Mouse (Mus musculus) lung, embryonic 14.5 days (tissue): ENCODE results near the gene Tmem79. TPM values are rescaled to one million over a fixed set of nuclear protein-coding genes. Genes with fewer than 3 reads are reported as not detected.
"Not testable (repeated sequence)": the region's sequence is repeated elsewhere in the genome, so short reads cannot be mapped to it uniquely, and the experiment has no call there.

Source experiments
- ATAC-seq: fragments of 200-750 bp; cut with Nextera tagmentation; 2 replicates; pipeline ENCODE4 v1.8.0; 2017; ENCODE audit warnings: mild to moderate bottlenecking, moderate TSS enrichment, moderate library complexity; ENCODE audit not compliant: insufficient read depth
- DNase-seq: peaks from one replicate; pipeline ENCODE4 v3.0.0-alpha.2; 2015
- H3K27ac ChIP-seq: fragments of 300-500 bp; sonication (generic); 2 replicates; pipeline ENCODE4 v1.5.1; 2014; ENCODE audit warnings: low read depth, mild to moderate bottlenecking, moderate library complexity
- H3K27me3 ChIP-seq: fragments of 300-500 bp; sonication (generic); 2 replicates; pipeline ENCODE4 v1.6.1; 2014; ENCODE audit warnings: low read length, control low read depth; ENCODE audit not compliant: insufficient read depth
- H3K36me3 ChIP-seq: fragments of 300-500 bp; sonication (generic); 2 replicates; pipeline ENCODE4 v1.6.1; 2014; ENCODE audit warnings: control low read depth; ENCODE audit not compliant: insufficient read depth
- H3K4me1 ChIP-seq: fragments of 300-500 bp; sonication (generic); 2 replicates; pipeline ENCODE4 v1.6.1; 2014; ENCODE audit warnings: antibody characterized with exemption, control low read depth; ENCODE audit not compliant: insufficient read depth
- H3K4me2 ChIP-seq: fragments of 300-500 bp; sonication (generic); 2 replicates; pipeline ENCODE4 v1.6.1; 2014; ENCODE audit warnings: mild to moderate bottlenecking
- H3K4me3 ChIP-seq: fragments of 300-500 bp; sonication (generic); 2 replicates; pipeline ENCODE4 v1.5.1; 2014; ENCODE audit warnings: low read depth, low read length
- H3K9ac ChIP-seq: fragments of 300-500 bp; sonication (generic); 2 replicates; pipeline ENCODE4 v1.6.1; 2014
- H3K9me3 ChIP-seq: fragments of 300-500 bp; sonication (generic); 2 replicates; pipeline ENCODE4 v1.6.1; 2016; ENCODE audit warnings: low read depth, low read length, control low read depth
- CTCF ChIP-seq: IDR thresholded peaks from 2 replicates; pipeline ENCODE4 v1.5.1; 2016; ENCODE audit warnings: antibody characterized with exemption, low read depth
- WGBS: fragments of 180-500 bp; shearing (Covaris S2); extraction: QIAGEN DNeasy Blood & Tissue Kit; methylation state at CpG from one replicate; pipeline ENCODE4 v1.1.7; 2014; 5-methylcytosine and 5-hydroxymethylcytosine counted together
- polyA plus RNA-seq: library from polyadenylated mRNA; unstranded; fragments of >200 nt; fragmentation: Nextera tagmentation; extraction: Ambion mirVana; gene quantifications from 2 replicates; pipeline ENCODE4 v1.2.1, GENCODE M21; 2014

The Tmem79 gene
- polyA plus RNA-seq, 1 experiment from 2014 or later, result 5.9 TPM

GRCm38 (mm10) chr3:88287110-88287509 is 48.8 kb downstream of the Tmem79 start, which contains the start of gene Gm38392:
Gene Gm38392 (minus strand): TSS chr3:88287210.
- no peak for ATAC-seq
- no peaks in the 10 kb centered on the region for H3K27me3 ChIP-seq
- H3K4me3 ChIP-seq, result no peak within 1 kb of the TSS
- H3K4me1 ChIP-seq, result no peaks in the 10 kb centered on the region
- no peaks in the 10 kb centered on the region for H3K36me3 ChIP-seq
- no peak within 1 kb of the TSS for H3K27ac ChIP-seq
- TF ChIP-seq CTCF, result no peak
- H3K9me3 ChIP-seq, result no peaks in the 10 kb centered on the region
- no peak within 1 kb of the TSS for H3K9ac ChIP-seq
- DNase-seq, result no peak
- over 99% methylated on average over 4 of the region's 4 CpGs for WGBS
- H3K4me2 ChIP-seq, result no peak within 1 kb of the TSS

GRCm38 (mm10) chr3:88285565-88285895 is 50.4 kb downstream of the Tmem79 start:
- not testable (repeated sequence) for H3K4me2 ChIP-seq, H3K9ac ChIP-seq, H3K9me3 ChIP-seq, H3K36me3 ChIP-seq, DNase-seq, H3K27me3 ChIP-seq, H3K4me3 ChIP-seq, H3K4me1 ChIP-seq, ATAC-seq, H3K27ac ChIP-seq
- WGBS, result no CpG with 5 or more reads among the region's 2 CpGs

- H3K4me1 ChIP-seq, H3K27me3 ChIP-seq, H3K36me3 ChIP-seq, H3K27ac ChIP-seq, H3K9ac ChIP-seq, H3K4me3 ChIP-seq, H3K4me2 ChIP-seq, ATAC-seq, H3K9me3 ChIP-seq, DNase-seq: not testable (repeated sequence)
- WGBS, result 91% methylated on average over 14 of the region's 14 CpGs
Observed at GRCm38 (mm10) chr3:88284815-88285564, 51.0 kb downstream of the Tmem79 start.

GRCm38 (mm10) chr3:88281141-88281916 is 54.6 kb downstream of the Tmem79 start:
- H3K9ac ChIP-seq, H3K36me3 ChIP-seq, H3K27ac ChIP-seq, H3K27me3 ChIP-seq, H3K4me2 ChIP-seq, H3K4me1 ChIP-seq, H3K9me3 ChIP-seq, H3K4me3 ChIP-seq, ATAC-seq: not testable (repeated sequence)
- 67% methylated on average over 11 of the region's 11 CpGs for WGBS
- DNase-seq, result peak; percentile 10

GRCm38 (mm10) chr3:88280035-88280434 is 55.9 kb downstream of the Tmem79 start:
- no peak for ATAC-seq
- H3K4me3 ChIP-seq, result no peak overlapping the region
- no peak for TF ChIP-seq CTCF
- H3K27ac ChIP-seq, result no peak overlapping the region
- 74% methylated on average over 2 of the region's 2 CpGs for WGBS
- DNase-seq, result no peak
- no peaks in the 10 kb centered on the region for H3K36me3 ChIP-seq
- no peak overlapping the region for H3K9ac ChIP-seq
- H3K4me2 ChIP-seq, result no peak overlapping the region
- H3K4me1 ChIP-seq, result no peaks in the 10 kb centered on the region
- no peaks in the 10 kb centered on the region for H3K27me3 ChIP-seq
- no peaks in the 10 kb centered on the region for H3K9me3 ChIP-seq

Other genes starting within 250 kb of the Tmem79 start
- gene Mef2d, start 193.8 kb downstream of the Tmem79 start, polyA plus RNA-seq, result 24.7 and 25.4 TPM in 2 replicates
- gene Rhbg, start 81.4 kb downstream of the Tmem79 start, polyA plus RNA-seq, result not detected in 2 replicates
- gene Gm38392, start 48.9 kb downstream of the Tmem79 start, polyA plus RNA-seq, result not detected in 2 replicates
- gene Tsacc, start 39.1 kb downstream of the Tmem79 start, polyA plus RNA-seq, result 9.1 and 9.9 TPM in 2 replicates
- gene Cct3, start 39.0 kb downstream of the Tmem79 start, polyA plus RNA-seq, result 594 and 602 TPM in 2 replicates
- 124 and 129 TPM in 2 replicates for gene Glmp, start 11.1 kb downstream of the Tmem79 start, polyA plus RNA-seq
- 47.8 and 54.4 TPM in 2 replicates for gene Smg5, start 112 bp upstream of the Tmem79 start, polyA plus RNA-seq
- 4.5 and 4.9 TPM in 2 replicates for gene Paqr6, start 28.4 kb upstream of the Tmem79 start, polyA plus RNA-seq
- gene Bglap3, start 36.6 kb upstream of the Tmem79 start, polyA plus RNA-seq, result 0.19 and 0.24 TPM in 2 replicates
- not detected in 2 replicates for gene Bglap2, start 42.6 kb upstream of the Tmem79 start, polyA plus RNA-seq
- not detected in 2 replicates for gene Bglap, start 48.3 kb upstream of the Tmem79 start, polyA plus RNA-seq
- gene Pmf1, start 74.2 kb upstream of the Tmem79 start, polyA plus RNA-seq, result 162 and 173 TPM in 2 replicates
- 16.6 and 18.3 TPM in 2 replicates for gene Slc25a44, start 89.0 kb upstream of the Tmem79 start, polyA plus RNA-seq
- 2.8 TPM in 2 replicates for gene Sema4a, start 125.0 kb upstream of the Tmem79 start, polyA plus RNA-seq
- gene Lmna, start 173.8 kb upstream of the Tmem79 start, polyA plus RNA-seq, result 70.0 TPM in 2 replicates
- gene Mex3a, start 196.2 kb upstream of the Tmem79 start, polyA plus RNA-seq, result 25.0 and 25.4 TPM in 2 replicates
- 21.3 and 22.1 TPM in 2 replicates for gene Rab25, start 212.2 kb upstream of the Tmem79 start, polyA plus RNA-seq
- 77.6 and 93.9 TPM in 2 replicates for gene Lamtor2, start 216.9 kb upstream of the Tmem79 start, polyA plus RNA-seq
- 64.9 and 68.5 TPM in 2 replicates for gene Ubqln4, start 217.6 kb upstream of the Tmem79 start, polyA plus RNA-seq
- 278 and 285 TPM in 2 replicates for gene Ssr2, start 239.7 kb upstream of the Tmem79 start, polyA plus RNA-seq